Mouse (Mus musculus) CH12.LX (cell line): ENCODE results near the gene Scpep1. TPM values are rescaled to one million over a fixed set of nuclear protein-coding genes. Genes with fewer than 3 reads are reported as not detected.

Experiments used
- DNase-seq: peaks from one replicate; pipeline ENCODE4 v3.0.0-alpha.2; 2013; ENCODE audit errors: extremely low read depth
- H3K27ac ChIP-seq: 2 replicates; pipeline ENCODE4 v1.5.1; 2012; ENCODE audit warnings: low read depth, mild to moderate bottlenecking, control low read depth, moderate library complexity; ENCODE audit not compliant: insufficient read depth
- H3K27me3 ChIP-seq: replicated peaks from 2 replicates; pipeline ENCODE3; 2012; ENCODE audit warnings: inconsistent platforms
- H3K36me3 ChIP-seq, 2 experiments: replicated peaks in 1 of 2; 2 replicates each; pipeline versions ENCODE3 to v1.6.1; 2012; ENCODE audit warnings: inconsistent platforms in 1 of 2, low read length in 1 of 2, mild to moderate bottlenecking in 1 of 2, mixed read lengths in 1 of 2, moderate library complexity in 1 of 2; ENCODE audit not compliant: control insufficient read depth in 1 of 2, insufficient read depth in 1 of 2
- H3K4me1 ChIP-seq, 2 experiments: 2 replicates each; pipeline ENCODE4 v1.6.1; 2012; ENCODE audit warnings: inconsistent platforms in 1 of 2, moderate library complexity in 1 of 2; ENCODE audit not compliant: insufficient read depth in 2 of 2, control insufficient read depth in 1 of 2
- H3K4me2 ChIP-seq: 2 replicates; pipeline ENCODE4 v1.6.1; 2012; ENCODE audit warnings: low read depth, mild to moderate bottlenecking, control low read depth; ENCODE audit not compliant: poor library complexity, insufficient read depth, severe bottlenecking
- H3K4me3 ChIP-seq, 3 experiments: fragments of 150-350 bp in 1 of 3; sonication (generic) in 1 of 3; replicated peaks in 1 of 3; 2 replicates each; pipeline versions ENCODE3 to v1.5.1; 2011 to 2012; ENCODE audit warnings: low read depth in 2 of 3, low read length in 2 of 3, mild to moderate bottlenecking in 2 of 3, moderate library complexity in 2 of 3, control low read depth in 1 of 3, improper control_type of control experiment in 1 of 3, inconsistent platforms in 1 of 3, mixed read lengths in 1 of 3; ENCODE audit not compliant: poor library complexity in 1 of 3
- H3K79me2 ChIP-seq: replicated peaks from 2 replicates; pipeline ENCODE4 v1.6.1; 2012; ENCODE audit warnings: mild to moderate bottlenecking, moderate library complexity; ENCODE audit not compliant: control insufficient read depth, poor library complexity, insufficient read depth, severe bottlenecking; ENCODE audit errors: extremely low read depth
- H3K9ac ChIP-seq: 2 replicates; pipeline ENCODE4 v1.6.1; 2012; ENCODE audit warnings: low read depth, mild to moderate bottlenecking, control low read depth, moderate library complexity; ENCODE audit not compliant: insufficient read depth
- H3K9me3 ChIP-seq: replicated peaks from 2 replicates; pipeline ENCODE3; 2012; ENCODE audit warnings: low read length, inconsistent platforms, mixed read lengths
- BHLHE40 ChIP-seq: IDR thresholded peaks from 2 replicates; pipeline ENCODE4 v1.6.1; 2011; ENCODE audit warnings: mild to moderate bottlenecking, low read depth, low read length, improper control_type of control experiment
- CHD2 ChIP-seq: IDR thresholded peaks from 2 replicates; pipeline ENCODE4 v1.6.1; 2011; ENCODE audit warnings: low read length, improper control_type of control experiment
- ELF1 ChIP-seq: IDR thresholded peaks from 2 replicates; pipeline ENCODE4 v1.6.1; 2014; ENCODE audit warnings: low read depth, mild to moderate bottlenecking, inconsistent platforms, low read length, improper control_type of control experiment
- ETS1 ChIP-seq: conservative IDR thresholded peaks from 2 replicates; pipeline ENCODE4 v1.6.1; 2012; ENCODE audit warnings: low read depth, mild to moderate bottlenecking, inconsistent platforms, low read length, improper control_type of control experiment, moderate library complexity
- HCFC1 ChIP-seq: IDR thresholded peaks from 2 replicates; pipeline ENCODE4 v1.6.1; 2012; ENCODE audit warnings: low read depth, mild to moderate bottlenecking, inconsistent platforms, low read length, improper control_type of control experiment
- JUN ChIP-seq: IDR thresholded peaks from 2 replicates; pipeline ENCODE4 v1.6.1; 2011; ENCODE audit warnings: low read depth, mild to moderate bottlenecking, low read length, improper control_type of control experiment, moderate library complexity; ENCODE audit not compliant: insufficient read depth
- KAT2A ChIP-seq: IDR thresholded peaks from 2 replicates; pipeline ENCODE4 v1.6.1; 2012; ENCODE audit warnings: low read length, improper control_type of control experiment, inconsistent platforms; ENCODE audit not compliant: insufficient replicate concordance
- MAFK ChIP-seq: IDR thresholded peaks from 2 replicates; pipeline ENCODE4 v1.6.1; 2011; ENCODE audit warnings: low read length, improper control_type of control experiment; ENCODE audit not compliant: insufficient replicate concordance
- MAX ChIP-seq: IDR thresholded peaks from 2 replicates; pipeline ENCODE4 v1.6.1; 2011; ENCODE audit warnings: low read length, improper control_type of control experiment
- MAZ ChIP-seq: IDR thresholded peaks from 2 replicates; pipeline ENCODE4 v1.6.1; 2012; ENCODE audit warnings: low read depth, mild to moderate bottlenecking, inconsistent platforms, low read length, improper control_type of control experiment, moderate library complexity
- MEF2A ChIP-seq: IDR thresholded peaks from 2 replicates; pipeline ENCODE4 v1.6.1; 2014; ENCODE audit warnings: low read depth, mild to moderate bottlenecking, inconsistent platforms, low read length, improper control_type of control experiment, borderline replicate concordance
- MYC ChIP-seq: IDR thresholded peaks from 2 replicates; pipeline ENCODE4 v1.6.1; 2011; ENCODE audit warnings: low read depth, mild to moderate bottlenecking, improper control_type of control experiment, low read length
- NELFE ChIP-seq: IDR thresholded peaks from 2 replicates; pipeline ENCODE4 v1.6.1; 2011; ENCODE audit warnings: low read depth, low read length, improper control_type of control experiment
- NRF1 ChIP-seq: IDR thresholded peaks from 2 replicates; pipeline ENCODE4 v1.6.1; 2014; ENCODE audit warnings: low read depth, mild to moderate bottlenecking, inconsistent platforms, low read length, improper control_type of control experiment, moderate library complexity
- POLR2A ChIP-seq: IDR thresholded peaks from 2 replicates; pipeline ENCODE4 v1.6.1; 2011; ENCODE audit warnings: low read depth, mild to moderate bottlenecking, improper control_type of control experiment, low read length
- RCOR1 ChIP-seq: conservative IDR thresholded peaks from 2 replicates; pipeline ENCODE4 v1.6.1; 2012; ENCODE audit warnings: low read depth, mild to moderate bottlenecking, inconsistent platforms, low read length, improper control_type of control experiment
- SIN3A ChIP-seq: IDR thresholded peaks from 2 replicates; pipeline ENCODE4 v1.6.1; 2012; ENCODE audit warnings: low read length, improper control_type of control experiment, inconsistent platforms
- SMC3 ChIP-seq: IDR thresholded peaks from 2 replicates; pipeline ENCODE4 v1.6.1; 2011; ENCODE audit warnings: low read depth, low read length, improper control_type of control experiment
- TBP ChIP-seq: conservative IDR thresholded peaks from 2 replicates; pipeline ENCODE4 v1.6.1; 2011; ENCODE audit warnings: low read depth, low read length, improper control_type of control experiment
- UBTF ChIP-seq: IDR thresholded peaks from 2 replicates; pipeline ENCODE4 v1.6.1; 2012; ENCODE audit warnings: low read depth, mild to moderate bottlenecking, inconsistent platforms, low read length, improper control_type of control experiment, moderate library complexity
- USF2 ChIP-seq: conservative IDR thresholded peaks from 2 replicates; pipeline ENCODE4 v1.6.1; 2011; ENCODE audit warnings: low read depth, low read length, improper control_type of control experiment
- ZC3H11A ChIP-seq: IDR thresholded peaks from 2 replicates; pipeline ENCODE4 v1.6.1; 2012; ENCODE audit warnings: low read depth, mild to moderate bottlenecking, inconsistent platforms, low read length, improper control_type of control experiment
- ZKSCAN1 ChIP-seq: IDR thresholded peaks from 2 replicates; pipeline ENCODE4 v1.6.1; 2012; ENCODE audit warnings: low read depth, inconsistent platforms, low read length, improper control_type of control experiment, borderline replicate concordance
- ZNF384 ChIP-seq: IDR thresholded peaks from 2 replicates; pipeline ENCODE4 v1.6.1; 2012; ENCODE audit warnings: low read depth, low read length, improper control_type of control experiment, inconsistent platforms
- dilution Hi-C: fragments of 300-500 bp; cut with MboI; formaldehyde crosslinking; loops from 2 replicates; pipeline ENCODE4 v1.14.3; 2020; ENCODE audit warnings: low sequenced_read_pairs; ENCODE audit not compliant: extremely low pct_unique_long_range_greater_than_20kb, extremely low pct_ligation_motif_present
- in situ Hi-C: fragments of 300-500 bp; cut with MboI; formaldehyde crosslinking; loops from 3 replicates; pipeline ENCODE4 v1.14.3; 2019; ENCODE audit warnings: low sequenced_read_pairs, low pct_ligation_motif_present, low pct_unique_long_range_greater_than_20kb, mixed read lengths
- polyA plus RNA-seq: library from polyadenylated mRNA; unstranded; fragments of >175 nt; gene quantifications from 2 replicates; pipeline ENCODE4 v1.2.1, GENCODE M21; 2012; ENCODE audit warnings: low read depth; ENCODE audit not compliant: insufficient read length
- total RNA-seq, 2 experiments: library from RNA; depleted of rRNA; stranded (reverse); fragments of 300-350 nt in 1 of 2; fragments of >200 nt in 1 of 2; gene quantifications; 2 replicates each; pipeline ENCODE4 v1.2.3; 2012 to 2014

Scpep1 gene
- total and polyA plus RNA-seq, 3 experiments, result 84.5 to 210 (median 121) TPM

DNA sequence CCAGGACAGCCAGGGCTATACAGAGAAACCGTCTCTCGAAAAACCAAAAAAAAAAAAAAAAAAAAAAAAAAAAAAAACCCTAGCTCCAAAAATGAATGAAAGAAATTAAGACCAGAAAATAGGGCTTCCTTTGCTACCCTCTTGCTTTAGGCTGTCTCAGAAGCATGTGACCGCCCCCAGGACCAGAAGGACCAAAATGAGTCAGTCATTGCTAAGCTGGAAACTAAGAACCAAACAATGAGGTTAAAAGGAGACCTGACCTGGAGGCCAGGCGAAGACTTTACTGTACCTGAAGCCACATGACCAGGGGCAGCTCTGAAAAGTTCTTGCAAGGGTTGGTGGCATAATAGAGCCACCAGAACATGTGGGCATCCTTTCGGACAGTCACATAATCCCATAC lies 3.1 kb downstream of the Scpep1 start (continued):
- no peak for TF ChIP-seq ZC3H11A
- TF ChIP-seq MAX, result peak; percentile 90
- no peak; the same call in 1 of the 2 replicates for TF ChIP-seq ZKSCAN1
- TF ChIP-seq HCFC1, result no peak; the same call in 1 of the 2 replicates
- TF ChIP-seq MAFK, result peak; percentile 69; the same call in 1 of the 2 replicates
- no peak for TF ChIP-seq NELFE
- TF ChIP-seq USF2, result peak; percentile 56
- peak; percentile 87 for TF ChIP-seq RCOR1
- peak; percentile 87 for TF ChIP-seq SIN3A
- no peak for TF ChIP-seq TBP
- TF ChIP-seq SMC3, result no peak
- TF ChIP-seq ZNF384, result peak; percentile 94
- peak; percentile 87 for TF ChIP-seq MYC
- TF ChIP-seq CHD2, result peak; percentile 62
- peak; percentile 93 for TF ChIP-seq ETS1
- TF ChIP-seq KAT2A, result no peak
- no peak for TF ChIP-seq POLR2A
- peak; percentile 93 for TF ChIP-seq JUN
- peak; percentile 90 for TF ChIP-seq MEF2A
- no peak for TF ChIP-seq NRF1

DNA sequence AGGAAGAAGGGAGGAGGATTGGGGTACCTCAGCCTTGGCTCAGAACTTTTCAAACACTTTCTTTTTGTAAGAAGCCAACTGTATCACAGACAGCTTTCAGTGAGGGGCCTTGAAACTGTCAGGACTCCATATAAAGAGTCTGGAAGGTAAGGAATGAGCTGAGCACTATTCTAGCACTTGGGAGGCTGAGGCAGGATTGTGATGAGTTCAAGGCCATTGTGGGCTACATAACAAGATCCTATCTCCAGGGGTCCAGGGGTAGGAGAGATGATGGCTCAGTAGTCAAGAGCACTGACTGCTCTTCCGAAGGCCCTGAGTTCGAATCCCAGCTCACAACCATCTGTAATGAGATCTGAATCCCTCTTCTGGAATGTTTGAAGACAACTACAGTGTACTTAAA lies 3.7 kb downstream of the Scpep1 start:
- Histone ChIP-seq H3K9ac (no peak overlapping the region), H3K79me2 (peaks cover 39% of the 10 kb centered on the region), H3K4me2 (0 out of 2 replicates have a peak overlapping the region, but pooled peaks have one; percentile 0), H3K27ac (peak overlapping the region; percentile 62), H3K4me3 (no peak overlapping the region), H3K9me3 (no peaks in the 10 kb centered on the region), H3K4me1 (peaks cover 23 to 71% of the 10 kb centered on the region in 2 experiments), H3K36me3 (peaks cover 20 to 50% of the 10 kb centered on the region in 2 experiments), H3K27me3 (no peaks in the 10 kb centered on the region)
- TF ChIP-seq SIN3A, result 0 out of 2 replicates have a peak, but pooled peaks have one; percentile 19
- 0 out of 2 replicates have a peak, but pooled peaks have one; percentile 14 for TF ChIP-seq RCOR1
- 0 out of 2 replicates have a peak, but pooled peaks have one; percentile 15 for TF ChIP-seq NRF1
- no peak for TF ChIP-seq BHLHE40
- 0 out of 2 replicates have a peak, but pooled peaks have one; percentile 12 for TF ChIP-seq MAZ
- TF ChIP-seq CHD2, result no peak
- TF ChIP-seq MAFK, result no peak
- TF ChIP-seq UBTF, result no peak
- TF ChIP-seq ZNF384, result no peak
- TF ChIP-seq ELF1, result no peak
- DNase-seq, result no peak
- in situ Hi-C loops (loop anchor here (5.0 kb wide), 2 partner anchors 44 to 99 kb away; no protein-coding TSS in a partner anchor), dilution Hi-C loops (no loop called here)
